Mouse (Mus musculus): Measurements from ENCODE around the gene Sipa1l2.

GRCm38 (mm10) chr8:125407672-125408071, 161.9 kb downstream of the Sipa1l2 start:
- TF ChIP-seq POLR2A (IDR thresholded peaks at IDR 0.05; ENCODE audit: control insufficient read depth, low read depth, low read length) (no peak), CTCF (IDR thresholded peaks at IDR 0.05; ENCODE audit: control insufficient read depth, insufficient read depth, insufficient replicate concordance, low read depth, low read length) (no peak)
